Mouse (Mus musculus) adrenal gland, adult 8-10 months (tissue): ENCODE measurements at regions not wholly inside any gene's neighbourhood (a gene's known extent, or its start where the extent isn't known, plus 50 kb on each side); places are given as distances from the start of the nearest gene placed in this dataset.

Source experiments
- DNase-seq: peaks from one replicate; pipeline ENCODE4 v3.0.0; 2022
- microRNA-seq, 2 experiments: library from miRNA; unstranded; fragments of <30 nt; microRNA quantifications; one replicate each; pipeline ENCODE4 v1.2.0; 2022

- DNase-seq, result no peak
These were observed 50.9 kb upstream of the Cbln4 start for GRCm38 (mm10) chr2:172094159-172094558.

GRCm38 (mm10) chr2:172103881-172104655 lies 60.8 kb upstream of the Cbln4 start:
- DNase-seq, result no peak

GRCm38 (mm10) chr2:172105241-172105640 lies 62.0 kb upstream of the Cbln4 start:
- no peak for DNase-seq

- no peak for DNase-seq
These were observed 67.4 kb upstream of the Cbln4 start for GRCm38 (mm10) chr2:172110706-172111105.

- DNase-seq, result no peak
These were observed 70.4 kb upstream of the Cbln4 start for GRCm38 (mm10) chr2:172113639-172114038.

GRCm38 (mm10) chr2:172115604-172116206 lies 72.4 kb upstream of the Cbln4 start:
- no peak for DNase-seq

- no peak for DNase-seq
These were observed 84.3 kb upstream of the Cbln4 start for GRCm38 (mm10) chr2:172127517-172127916.

GRCm38 (mm10) chr2:172131232-172131631 lies 88.0 kb upstream of the Cbln4 start:
- DNase-seq, result no peak

GRCm38 (mm10) chr2:172132623-172133332 lies 89.5 kb upstream of the Cbln4 start:
- DNase-seq, result no peak

GRCm38 (mm10) chr2:172140080-172140479 lies 96.8 kb upstream of the Cbln4 start:
- no peak for DNase-seq

- peak; percentile 3 for DNase-seq
These were observed 100.0 kb upstream of the Cbln4 start for GRCm38 (mm10) chr2:172143269-172143668.

- no peak for DNase-seq
These were observed 99.6 kb upstream of the Mc3r start for GRCm38 (mm10) chr2:172148736-172149135.

GRCm38 (mm10) chr2:172149734-172150133 lies 98.6 kb upstream of the Mc3r start:
- no peak for DNase-seq

- DNase-seq, result no peak
These were observed 97.4 kb upstream of the Mc3r start for GRCm38 (mm10) chr2:172150898-172151297.

GRCm38 (mm10) chr2:172159909-172160308 lies 88.4 kb upstream of the Mc3r start:
- no peak for DNase-seq

GRCm38 (mm10) chr2:172177371-172177770 lies 70.9 kb upstream of the Mc3r start:
- no peak for DNase-seq

- DNase-seq, result no peak
These were observed 69.0 kb upstream of the Mc3r start for GRCm38 (mm10) chr2:172179301-172179700.

- DNase-seq, result no peak
These were observed 50.5 kb upstream of the Mc3r start for GRCm38 (mm10) chr2:172197746-172198145.

Small RNA genes in the stretch of these regions (microRNA-seq; reads per million reads assigned to microRNA genes)
- 0 reads per million in 2 experiments for gene Gm44301
